Mouse (Mus musculus) CH12.LX (cell line): ENCODE measurements around the gene Atl1. TPM values are rescaled to one million over a fixed set of nuclear protein-coding genes. Genes with fewer than 3 reads are reported as not detected.

Experiments used
- DNase-seq: peaks from one replicate; pipeline ENCODE4 v3.0.0-alpha.2; 2013; ENCODE audit errors: extremely low read depth
- H3K27ac ChIP-seq: 2 replicates; pipeline ENCODE4 v1.5.1; 2012; ENCODE audit warnings: low read depth, mild to moderate bottlenecking, control low read depth, moderate library complexity; ENCODE audit not compliant: insufficient read depth
- H3K27me3 ChIP-seq: replicated peaks from 2 replicates; pipeline ENCODE3; 2012; ENCODE audit warnings: inconsistent platforms
- H3K36me3 ChIP-seq, 2 experiments: replicated peaks in 1 of 2; 2 replicates each; pipeline versions ENCODE3 to v1.6.1; 2012; ENCODE audit warnings: inconsistent platforms in 1 of 2, low read length in 1 of 2, mild to moderate bottlenecking in 1 of 2, mixed read lengths in 1 of 2, moderate library complexity in 1 of 2; ENCODE audit not compliant: control insufficient read depth in 1 of 2, insufficient read depth in 1 of 2
- H3K4me1 ChIP-seq, 2 experiments: 2 replicates each; pipeline ENCODE4 v1.6.1; 2012; ENCODE audit warnings: inconsistent platforms in 1 of 2, moderate library complexity in 1 of 2; ENCODE audit not compliant: insufficient read depth in 2 of 2, control insufficient read depth in 1 of 2
- H3K4me2 ChIP-seq: 2 replicates; pipeline ENCODE4 v1.6.1; 2012; ENCODE audit warnings: low read depth, mild to moderate bottlenecking, control low read depth; ENCODE audit not compliant: poor library complexity, insufficient read depth, severe bottlenecking
- H3K4me3 ChIP-seq, 3 experiments: fragments of 150-350 bp in 1 of 3; sonication (generic) in 1 of 3; replicated peaks in 1 of 3; 2 replicates each; pipeline versions ENCODE3 to v1.5.1; 2011 to 2012; ENCODE audit warnings: low read depth in 2 of 3, low read length in 2 of 3, mild to moderate bottlenecking in 2 of 3, moderate library complexity in 2 of 3, control low read depth in 1 of 3, improper control_type of control experiment in 1 of 3, inconsistent platforms in 1 of 3, mixed read lengths in 1 of 3; ENCODE audit not compliant: poor library complexity in 1 of 3
- H3K79me2 ChIP-seq: replicated peaks from 2 replicates; pipeline ENCODE4 v1.6.1; 2012; ENCODE audit warnings: mild to moderate bottlenecking, moderate library complexity; ENCODE audit not compliant: control insufficient read depth, poor library complexity, insufficient read depth, severe bottlenecking; ENCODE audit errors: extremely low read depth
- H3K9ac ChIP-seq: 2 replicates; pipeline ENCODE4 v1.6.1; 2012; ENCODE audit warnings: low read depth, mild to moderate bottlenecking, control low read depth, moderate library complexity; ENCODE audit not compliant: insufficient read depth
- H3K9me3 ChIP-seq: replicated peaks from 2 replicates; pipeline ENCODE3; 2012; ENCODE audit warnings: low read length, inconsistent platforms, mixed read lengths
- CHD1 ChIP-seq: IDR thresholded peaks from 2 replicates; pipeline ENCODE4 v1.6.1; 2012; ENCODE audit warnings: low read depth, low read length, improper control_type of control experiment, inconsistent platforms
- CHD2 ChIP-seq: IDR thresholded peaks from 2 replicates; pipeline ENCODE4 v1.6.1; 2011; ENCODE audit warnings: low read length, improper control_type of control experiment
- EP300 ChIP-seq: IDR thresholded peaks from 2 replicates; pipeline ENCODE4 v1.6.1; 2011; ENCODE audit warnings: low read length, improper control_type of control experiment
- ETS1 ChIP-seq: conservative IDR thresholded peaks from 2 replicates; pipeline ENCODE4 v1.6.1; 2012; ENCODE audit warnings: low read depth, mild to moderate bottlenecking, inconsistent platforms, low read length, improper control_type of control experiment, moderate library complexity
- HCFC1 ChIP-seq: IDR thresholded peaks from 2 replicates; pipeline ENCODE4 v1.6.1; 2012; ENCODE audit warnings: low read depth, mild to moderate bottlenecking, inconsistent platforms, low read length, improper control_type of control experiment
- MAX ChIP-seq: IDR thresholded peaks from 2 replicates; pipeline ENCODE4 v1.6.1; 2011; ENCODE audit warnings: low read length, improper control_type of control experiment
- MAZ ChIP-seq: IDR thresholded peaks from 2 replicates; pipeline ENCODE4 v1.6.1; 2012; ENCODE audit warnings: low read depth, mild to moderate bottlenecking, inconsistent platforms, low read length, improper control_type of control experiment, moderate library complexity
- MYC ChIP-seq: IDR thresholded peaks from 2 replicates; pipeline ENCODE4 v1.6.1; 2011; ENCODE audit warnings: low read depth, mild to moderate bottlenecking, improper control_type of control experiment, low read length
- NELFE ChIP-seq: IDR thresholded peaks from 2 replicates; pipeline ENCODE4 v1.6.1; 2011; ENCODE audit warnings: low read depth, low read length, improper control_type of control experiment
- NRF1 ChIP-seq: IDR thresholded peaks from 2 replicates; pipeline ENCODE4 v1.6.1; 2014; ENCODE audit warnings: low read depth, mild to moderate bottlenecking, inconsistent platforms, low read length, improper control_type of control experiment, moderate library complexity
- POLR2A ChIP-seq: IDR thresholded peaks from 2 replicates; pipeline ENCODE4 v1.6.1; 2011; ENCODE audit warnings: low read depth, mild to moderate bottlenecking, improper control_type of control experiment, low read length
- POLR2AphosphoS2 ChIP-seq: IDR thresholded peaks from 2 replicates; pipeline ENCODE4 v1.6.1; 2011; ENCODE audit warnings: low read depth, low read length, improper control_type of control experiment
- SIN3A ChIP-seq: IDR thresholded peaks from 2 replicates; pipeline ENCODE4 v1.6.1; 2012; ENCODE audit warnings: low read length, improper control_type of control experiment, inconsistent platforms
- TCF12 ChIP-seq: IDR thresholded peaks from 2 replicates; pipeline ENCODE4 v1.6.1; 2014; ENCODE audit warnings: low read depth, mild to moderate bottlenecking, inconsistent platforms, low read length, improper control_type of control experiment
- USF1 ChIP-seq: IDR thresholded peaks from 2 replicates; pipeline ENCODE4 v1.6.1; 2014; ENCODE audit warnings: low read depth, mild to moderate bottlenecking, inconsistent platforms, low read length, improper control_type of control experiment
- USF2 ChIP-seq: conservative IDR thresholded peaks from 2 replicates; pipeline ENCODE4 v1.6.1; 2011; ENCODE audit warnings: low read depth, low read length, improper control_type of control experiment
- ZKSCAN1 ChIP-seq: IDR thresholded peaks from 2 replicates; pipeline ENCODE4 v1.6.1; 2012; ENCODE audit warnings: low read depth, inconsistent platforms, low read length, improper control_type of control experiment, borderline replicate concordance
- ZNF384 ChIP-seq: IDR thresholded peaks from 2 replicates; pipeline ENCODE4 v1.6.1; 2012; ENCODE audit warnings: low read depth, low read length, improper control_type of control experiment, inconsistent platforms
- dilution Hi-C: fragments of 300-500 bp; cut with MboI; formaldehyde crosslinking; loops from 2 replicates; pipeline ENCODE4 v1.14.3; 2020; ENCODE audit warnings: low sequenced_read_pairs; ENCODE audit not compliant: extremely low pct_unique_long_range_greater_than_20kb, extremely low pct_ligation_motif_present
- in situ Hi-C: fragments of 300-500 bp; cut with MboI; formaldehyde crosslinking; loops from 3 replicates; pipeline ENCODE4 v1.14.3; 2019; ENCODE audit warnings: low sequenced_read_pairs, low pct_ligation_motif_present, low pct_unique_long_range_greater_than_20kb, mixed read lengths
- polyA plus RNA-seq: library from polyadenylated mRNA; unstranded; fragments of >175 nt; gene quantifications from 2 replicates; pipeline ENCODE4 v1.2.1, GENCODE M21; 2012; ENCODE audit warnings: low read depth; ENCODE audit not compliant: insufficient read length
- total RNA-seq, 2 experiments: library from RNA; depleted of rRNA; stranded (reverse); fragments of 300-350 nt in 1 of 2; fragments of >200 nt in 1 of 2; gene quantifications; 2 replicates each; pipeline ENCODE4 v1.2.3; 2012 to 2014

Atl1 gene
- total and polyA plus RNA-seq, 3 experiments: 0.51 to 0.74 (median 0.64) TPM

DNA sequence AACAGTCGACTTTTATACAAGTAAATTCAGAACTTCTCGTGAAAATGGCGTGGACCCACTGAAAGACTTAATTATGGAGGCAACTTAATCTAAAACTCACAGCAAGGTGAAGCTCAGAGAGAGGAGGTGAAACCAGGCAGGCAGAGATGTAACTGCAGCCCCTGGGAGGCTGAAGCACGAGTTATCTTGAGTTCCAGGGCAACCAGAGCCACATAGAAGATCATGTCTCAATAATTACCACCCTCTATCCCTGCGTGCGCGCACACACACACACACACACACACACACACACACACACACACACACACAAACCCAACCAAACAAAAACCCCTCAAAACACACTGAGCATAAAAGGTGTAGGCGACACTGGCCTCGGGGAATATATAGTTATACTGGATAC lies 45.9 kb upstream of the Atl1 start:
- dilution Hi-C loops (no loop called here), in situ Hi-C loops (no loop called here)
- Histone ChIP-seq H3K9ac (no peak overlapping the region), H3K4me2 (no peak overlapping the region), H3K9me3 (no peaks in the 10 kb centered on the region), H3K27me3 (no peaks in the 10 kb centered on the region), H3K36me3 (peaks cover 19 to 50% of the 10 kb centered on the region in 2 experiments), H3K79me2 (no peaks in the 10 kb centered on the region), H3K4me3 (no peak overlapping the region), H3K4me1 (no peaks in the 10 kb centered on the region), H3K27ac (no peak overlapping the region)
- DNase-seq: no peak
- TF ChIP-seq NRF1: no peak
- no peak for TF ChIP-seq MAZ
- no peak for TF ChIP-seq ZNF384
- TF ChIP-seq HCFC1: no peak
- TF ChIP-seq CHD1: no peak
- no peak for TF ChIP-seq POLR2AphosphoS2
- TF ChIP-seq ZKSCAN1: no peak
- no peak for TF ChIP-seq MAX
- no peak for TF ChIP-seq MYC
- no peak for TF ChIP-seq USF2
- TF ChIP-seq CHD2: no peak

DNA sequence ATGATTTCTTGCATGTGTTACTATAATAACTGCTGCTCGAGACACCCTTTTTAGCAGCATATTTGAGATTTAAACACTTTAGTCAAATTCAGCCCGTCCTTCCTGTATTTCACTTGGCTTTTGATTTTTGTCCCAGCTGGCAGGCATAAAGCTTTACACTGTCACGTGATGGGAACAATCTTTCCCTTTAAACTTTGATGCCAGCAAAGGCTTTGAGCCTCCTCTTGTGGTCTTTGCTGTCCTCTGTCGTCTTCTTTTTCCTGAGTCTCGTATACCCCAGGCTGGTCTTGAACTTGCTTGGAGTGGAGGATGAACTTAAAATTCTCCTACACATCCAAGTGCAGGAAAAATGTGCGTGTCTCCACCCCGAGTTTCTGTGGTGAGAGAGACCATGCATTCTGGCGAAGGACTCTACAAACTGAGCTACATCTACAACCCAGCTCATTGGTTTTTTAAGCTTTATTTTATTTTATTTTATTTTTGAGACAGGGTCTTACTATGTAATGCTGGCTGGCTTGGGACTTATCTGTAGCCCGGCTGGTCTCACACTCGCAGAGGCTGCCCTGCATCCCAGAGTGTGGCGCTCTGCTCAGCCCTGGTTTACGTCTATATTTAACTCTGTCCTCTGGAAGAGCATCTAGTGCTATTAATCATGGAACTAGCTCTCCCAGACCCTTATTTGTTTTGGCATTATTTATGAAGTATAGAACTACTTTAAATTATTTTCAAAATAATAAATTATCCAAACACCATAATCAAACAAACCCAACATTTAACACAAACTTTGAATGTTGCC lies 44.1 kb upstream of the Atl1 start:
- no peak for DNase-seq
- no peaks in the 10 kb centered on the region for H3K4me1 ChIP-seq
- no peak overlapping the region for H3K27ac ChIP-seq
- peaks cover 19 to 56% of the 10 kb centered on the region in 2 experiments for H3K36me3 ChIP-seq
- TF ChIP-seq EP300 (no peak), SIN3A (no peak), USF1 (no peak), ETS1 (no peak), MAZ (no peak), MYC (no peak), HCFC1 (no peak), ZNF384 (no peak), POLR2A (no peak), TCF12 (no peak), NELFE (no peak)
- no peak overlapping the region for H3K4me2 ChIP-seq
- H3K9ac ChIP-seq: no peak overlapping the region
- no peaks in the 10 kb centered on the region for H3K9me3 ChIP-seq
- dilution Hi-C loops (no loop called here), in situ Hi-C loops (no loop called here)
- H3K79me2 ChIP-seq: no peaks in the 10 kb centered on the region
- no peaks in the 10 kb centered on the region for H3K27me3 ChIP-seq
- H3K4me3 ChIP-seq: no peak overlapping the region
